Mouse (Mus musculus): Measurements from ENCODE around the gene Pi4k2b. TPM values are rescaled to one million over a fixed set of nuclear protein-coding genes. Genes with fewer than 3 reads are reported as not detected.
"Not testable (repeated sequence)": the region's sequence is repeated elsewhere in the genome, so short reads cannot be mapped to it uniquely, and the experiment has no call there.

Pi4k2b gene
- polyA plus RNA-seq, 1 experiment = 22.6 TPM

- H3K4me3 ChIP-seq (replicated peaks) = peak within 1 kb of the TSS; percentile 10
- TF ChIP-seq GATA1 (IDR thresholded peaks at IDR 0.05; ENCODE audit: borderline replicate concordance, low read length) = no peak
- no peak for TF ChIP-seq FLI1 (IDR thresholded peaks at IDR 0.05; ENCODE audit: low read length)
- H3K36me3 ChIP-seq (replicated peaks; ENCODE audit: low read length) = peaks cover 32% of the 10 kb centered on the region
- peaks cover 27% of the 10 kb centered on the region for H3K4me1 ChIP-seq
- H3K9me3 ChIP-seq = peaks cover 15% of the 10 kb centered on the region
- no peaks in the 10 kb centered on the region for H3K27me3 ChIP-seq (replicated peaks)
These were observed 33.9 kb downstream of the Pi4k2b start, which contains the start of gene Zcchc4 for GRCm38 (mm10) chr5:52775237-52775636. Gene Zcchc4, plus strand, starts transcription at chr5:52775409.

GRCm38 (mm10) chr5:52776466-52777354 lies 35.3 kb downstream of the Pi4k2b start:
- Histone ChIP-seq H3K4me1 (peaks cover 33% of the 10 kb centered on the region), H3K36me3 (replicated peaks; ENCODE audit: low read length) (peaks cover 19% of the 10 kb centered on the region), H3K9me3 (peaks cover 15% of the 10 kb centered on the region), H3K4me3 (replicated peaks) (peak overlapping the region; percentile 67)
- not testable (repeated sequence) for H3K27me3 ChIP-seq (replicated peaks)

GRCm38 (mm10) chr5:52782523-52783250 lies 41.3 kb downstream of the Pi4k2b start:
- H3K4me3 ChIP-seq (replicated peaks) = peak overlapping the region; percentile 93
- peaks cover 33% of the 10 kb centered on the region for H3K4me1 ChIP-seq
- H3K36me3 ChIP-seq (replicated peaks; ENCODE audit: low read length) = peaks cover 20% of the 10 kb centered on the region
- H3K9me3 ChIP-seq = 0 out of 2 replicates have a peak, but pooled peaks cover under 1% of the 10 kb centered on the region
- H3K27me3 ChIP-seq (replicated peaks) = no peaks in the 10 kb centered on the region
- TF ChIP-seq FLI1 (IDR thresholded peaks at IDR 0.05; ENCODE audit: low read length) (no peak), GATA1 (IDR thresholded peaks at IDR 0.05; ENCODE audit: borderline replicate concordance, low read length) (no peak)

GRCm38 (mm10) chr5:52783251-52783620 lies 41.9 kb downstream of the Pi4k2b start:
- Histone ChIP-seq H3K27me3 (replicated peaks) (no peaks in the 10 kb centered on the region), H3K36me3 (replicated peaks; ENCODE audit: low read length) (peaks cover 24% of the 10 kb centered on the region), H3K4me3 (replicated peaks) (peak overlapping the region; percentile 93), H3K4me1 (peaks cover 32% of the 10 kb centered on the region), H3K9me3 (no peaks in the 10 kb centered on the region)
- TF ChIP-seq GATA1 (IDR thresholded peaks at IDR 0.05; ENCODE audit: borderline replicate concordance, low read length) (no peak), FLI1 (IDR thresholded peaks at IDR 0.05; ENCODE audit: low read length) (no peak)

DNA sequence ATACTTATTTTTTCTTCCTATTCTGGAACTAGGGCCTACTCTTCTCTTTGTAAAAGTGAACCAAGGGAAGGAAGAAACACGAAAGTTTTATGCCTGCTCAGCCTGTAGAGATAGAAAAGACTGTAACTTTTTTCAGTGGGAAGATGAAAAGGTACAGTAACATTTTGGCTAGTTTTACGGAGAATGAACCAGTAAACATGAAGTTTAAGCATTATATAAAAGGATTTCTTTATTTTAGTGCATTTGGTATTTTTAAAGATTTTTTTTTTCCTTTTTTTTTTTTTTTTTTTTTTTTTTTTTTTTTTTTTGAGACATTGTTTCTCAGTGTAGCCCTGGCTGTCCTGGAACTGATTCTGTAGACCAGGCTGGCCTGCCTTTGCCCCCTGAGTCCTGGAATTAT lies 42.6 kb downstream of the Pi4k2b start:
- H3K27me3 ChIP-seq (replicated peaks) = no peaks in the 10 kb centered on the region
- no peak for TF ChIP-seq GATA1 (IDR thresholded peaks at IDR 0.05; ENCODE audit: borderline replicate concordance, low read length)
- no peak for TF ChIP-seq FLI1 (IDR thresholded peaks at IDR 0.05; ENCODE audit: low read length)
- peaks cover 31% of the 10 kb centered on the region for H3K36me3 ChIP-seq (replicated peaks; ENCODE audit: low read length)
- H3K9me3 ChIP-seq = no peaks in the 10 kb centered on the region
- H3K4me3 ChIP-seq (replicated peaks) = peak overlapping the region; percentile 93
- peaks cover 32% of the 10 kb centered on the region for H3K4me1 ChIP-seq

DNA sequence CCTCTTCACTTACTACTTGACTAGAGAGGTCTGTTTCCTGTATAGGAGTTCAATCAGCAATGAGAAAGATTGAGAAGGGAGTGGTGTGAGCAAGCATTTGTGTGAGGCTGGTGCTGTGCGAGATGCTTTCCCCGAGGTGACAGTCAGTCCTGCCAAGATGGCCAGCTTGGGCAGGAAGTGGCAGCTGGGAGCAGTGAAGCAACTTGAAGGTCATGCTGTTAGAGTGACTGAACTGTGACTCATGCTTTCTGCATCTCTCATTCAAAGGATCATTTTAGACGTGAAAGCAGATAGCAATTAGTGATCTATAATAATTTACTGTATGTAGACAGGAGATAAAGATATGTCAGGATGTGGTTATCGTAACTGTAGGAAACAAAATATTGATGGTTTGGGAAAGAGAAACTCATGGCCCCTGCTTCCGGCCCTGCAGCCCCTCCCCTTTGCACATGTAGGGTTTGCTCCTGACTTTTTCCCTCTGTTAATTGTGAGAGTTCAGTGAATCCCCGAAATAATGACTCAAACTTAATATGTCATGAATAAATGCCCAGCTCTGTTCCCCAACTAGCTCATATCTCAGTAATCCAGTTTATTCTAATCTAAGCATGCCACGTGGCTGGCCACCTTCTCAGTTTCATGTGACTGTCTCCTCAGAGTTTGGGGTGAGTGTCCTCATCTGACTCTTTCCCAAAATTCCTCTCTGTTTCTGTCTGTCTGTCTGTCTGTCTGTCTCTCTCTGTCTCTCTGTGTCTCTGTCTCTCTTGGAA lies 45.4 kb downstream of the Pi4k2b start:
- TF ChIP-seq GATA1 (IDR thresholded peaks at IDR 0.05; ENCODE audit: borderline replicate concordance, low read length) = no peak
- no peak for TF ChIP-seq FLI1 (IDR thresholded peaks at IDR 0.05; ENCODE audit: low read length)
- Histone ChIP-seq H3K4me1 (peaks cover 24% of the 10 kb centered on the region), H3K36me3 (replicated peaks; ENCODE audit: low read length) (peaks cover 58% of the 10 kb centered on the region), H3K4me3 (replicated peaks) (peak overlapping the region; percentile 80), H3K9me3 (no peaks in the 10 kb centered on the region), H3K27me3 (replicated peaks) (no peaks in the 10 kb centered on the region)

- Histone ChIP-seq H3K36me3 (replicated peaks; ENCODE audit: low read length) (peaks cover 91% of the 10 kb centered on the region), H3K27me3 (replicated peaks) (no peaks in the 10 kb centered on the region), H3K9me3 (no peaks in the 10 kb centered on the region), H3K4me1 (peaks cover 12% of the 10 kb centered on the region), H3K4me3 (replicated peaks) (no peak overlapping the region)
- TF ChIP-seq FLI1 (IDR thresholded peaks at IDR 0.05; ENCODE audit: low read length) (no peak), GATA1 (IDR thresholded peaks at IDR 0.05; ENCODE audit: borderline replicate concordance, low read length) (no peak)
These were observed 51.9 kb downstream of the Pi4k2b start for GRCm38 (mm10) chr5:52793230-52793629.

GRCm38 (mm10) chr5:52794109-52794508 lies 52.7 kb downstream of the Pi4k2b start:
- Histone ChIP-seq H3K27me3 (replicated peaks) (no peaks in the 10 kb centered on the region), H3K36me3 (replicated peaks; ENCODE audit: low read length) (peaks cover 91% of the 10 kb centered on the region), H3K4me1 (peaks cover 12% of the 10 kb centered on the region), H3K9me3 (no peaks in the 10 kb centered on the region), H3K4me3 (replicated peaks) (no peak overlapping the region)
- TF ChIP-seq FLI1 (IDR thresholded peaks at IDR 0.05; ENCODE audit: low read length) = no peak
- TF ChIP-seq GATA1 (IDR thresholded peaks at IDR 0.05; ENCODE audit: borderline replicate concordance, low read length) = no peak

GRCm38 (mm10) chr5:52799274-52799985 lies 58.1 kb downstream of the Pi4k2b start:
- H3K4me3 ChIP-seq (replicated peaks) = no peak overlapping the region
- H3K36me3 ChIP-seq (replicated peaks; ENCODE audit: low read length) = peaks cover 82% of the 10 kb centered on the region
- no peaks in the 10 kb centered on the region; the same call in 1 of the 2 replicates for H3K4me1 ChIP-seq
- no peak for TF ChIP-seq GATA1 (IDR thresholded peaks at IDR 0.05; ENCODE audit: borderline replicate concordance, low read length)
- no peak for TF ChIP-seq FLI1 (IDR thresholded peaks at IDR 0.05; ENCODE audit: low read length)
- H3K27me3 ChIP-seq (replicated peaks) = no peaks in the 10 kb centered on the region
- no peaks in the 10 kb centered on the region; the same call in 1 of the 2 replicates for H3K9me3 ChIP-seq

Data from megakaryocyte, embryonic 14.5 days (primary cell).